Mouse (Mus musculus) midbrain, embryonic 16.5 days (tissue): ENCODE results near the gene Cpeb2. TPM values are rescaled to one million over a fixed set of nuclear protein-coding genes. Genes with fewer than 3 reads are reported as not detected.

ENCODE experiments used
- ATAC-seq: fragments of 200-750 bp; cut with Nextera tagmentation; 2 replicates; pipeline ENCODE4 v1.8.0; 2017; ENCODE audit warnings: moderate TSS enrichment
- H3K27ac ChIP-seq: fragments of 300-500 bp; sonication (generic); 2 replicates; pipeline ENCODE4 v1.5.1; 2014; ENCODE audit warnings: mild to moderate bottlenecking, low read length, mixed read lengths
- H3K27me3 ChIP-seq: fragments of 300-500 bp; sonication (generic); 2 replicates; pipeline ENCODE4 v1.6.1; 2014; ENCODE audit warnings: low read depth, low read length, mixed read lengths; ENCODE audit not compliant: control insufficient read depth, insufficient read depth
- H3K36me3 ChIP-seq: fragments of 300-500 bp; sonication (generic); 2 replicates; pipeline ENCODE4 v1.6.1; 2014; ENCODE audit warnings: mild to moderate bottlenecking, low read length, moderate library complexity, mixed read lengths; ENCODE audit not compliant: control insufficient read depth, insufficient read depth
- H3K4me1 ChIP-seq: fragments of 300-500 bp; sonication (generic); 2 replicates; pipeline ENCODE4 v1.6.1; 2014; ENCODE audit warnings: mild to moderate bottlenecking, low read length, mixed read lengths; ENCODE audit not compliant: control insufficient read depth, insufficient read depth
- H3K4me2 ChIP-seq: fragments of 300-500 bp; sonication (generic); 2 replicates; pipeline ENCODE4 v1.6.1; 2014; ENCODE audit warnings: mild to moderate bottlenecking, low read length, mixed read lengths
- H3K4me3 ChIP-seq: fragments of 300-500 bp; sonication (generic); 2 replicates; pipeline ENCODE4 v1.5.1; 2014; ENCODE audit warnings: low read depth, mild to moderate bottlenecking, low read length, moderate library complexity, mixed read lengths
- H3K9ac ChIP-seq: fragments of 300-500 bp; sonication (generic); 2 replicates; pipeline ENCODE4 v1.6.1; 2014; ENCODE audit warnings: low read depth, low read length, mixed read lengths
- H3K9me3 ChIP-seq: fragments of 300-500 bp; sonication (generic); replicated peaks from 2 replicates; pipeline ENCODE4 v1.6.1; 2014; ENCODE audit warnings: mild to moderate bottlenecking, low read length, mixed read lengths; ENCODE audit not compliant: control insufficient read depth, poor library complexity, severe bottlenecking
- WGBS: fragments of 180-500 bp; shearing (Covaris S2); extraction: QIAGEN DNeasy Blood & Tissue Kit; methylation state at CpG from one replicate; pipeline ENCODE4 v1.1.7; 2014; 5-methylcytosine and 5-hydroxymethylcytosine counted together
- polyA plus RNA-seq: library from polyadenylated mRNA; unstranded; fragments of >200 nt; fragmentation: Nextera tagmentation; extraction: Ambion mirVana; gene quantifications from 2 replicates; pipeline ENCODE4 v1.2.1, GENCODE M21; 2015

Cpeb2 gene
- 15.3 and 15.7 TPM in 2 replicates for polyA plus RNA-seq

DNA sequence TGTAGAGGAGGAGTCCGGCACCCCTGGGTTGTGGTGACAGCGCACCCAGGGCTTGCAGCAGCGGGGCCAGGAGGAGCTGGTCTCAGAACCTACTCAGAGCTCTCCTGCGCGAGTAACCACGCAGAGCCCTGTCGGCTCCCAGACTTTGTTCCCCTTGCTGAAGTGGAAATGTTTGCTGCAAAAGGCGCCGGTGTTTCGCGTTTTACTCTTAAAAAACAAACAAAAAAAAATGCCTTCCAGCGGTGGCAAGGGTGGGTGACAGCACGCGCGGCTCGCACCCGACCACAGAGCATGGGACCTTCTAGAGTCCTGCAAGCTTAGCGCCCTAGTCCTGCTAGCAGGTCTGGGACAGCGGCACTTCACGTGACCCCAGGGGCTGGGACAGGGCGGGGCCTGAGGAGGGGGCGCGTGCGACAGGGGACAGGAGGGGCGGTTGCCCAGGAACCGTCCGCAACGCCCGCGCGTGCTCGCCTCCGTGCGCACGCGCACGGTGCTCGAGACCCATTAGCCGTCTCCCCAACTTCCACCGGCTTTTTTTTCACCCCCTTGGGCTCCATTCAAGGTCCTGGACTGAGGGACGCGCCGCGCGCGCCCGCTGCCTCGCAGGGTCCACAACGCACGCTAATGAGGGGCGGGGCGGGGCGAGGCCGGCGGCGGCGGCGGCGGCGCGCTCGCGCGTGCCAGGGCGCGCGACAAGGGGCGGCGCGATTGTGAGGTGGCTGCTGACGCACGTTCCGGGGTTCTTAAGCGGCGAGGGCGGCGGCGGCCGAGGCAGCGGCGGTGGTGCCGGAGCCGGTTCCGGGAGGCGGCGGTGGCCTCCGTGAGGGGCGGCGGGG is at the start of gene Cpeb2:
TSS of gene Cpeb2 (plus strand) at position 691 of the 836 bp plus-strand sequence.
- H3K4me2 ChIP-seq = peak within 1 kb of the TSS; percentile 87
- H3K27ac ChIP-seq = peak within 1 kb of the TSS; percentile 100
- no peaks in the 10 kb centered on the region for H3K9me3 ChIP-seq
- ATAC-seq = peak; percentile 89
- peak within 1 kb of the TSS; percentile 99 for H3K9ac ChIP-seq
- no peaks in the 10 kb centered on the region for H3K27me3 ChIP-seq
- H3K36me3 ChIP-seq = no peaks in the 10 kb centered on the region
- WGBS = under 1% methylated on average over 88 of the region's 89 CpGs
- H3K4me3 ChIP-seq = peak within 1 kb of the TSS; percentile 99
- peaks cover 3% of the 10 kb centered on the region; the same call in 1 of the 2 replicates for H3K4me1 ChIP-seq

- Histone ChIP-seq H3K36me3 (no peaks in the 10 kb centered on the region), H3K27me3 (no peaks in the 10 kb centered on the region), H3K9me3 (no peaks in the 10 kb centered on the region), H3K27ac (no peak overlapping the region), H3K4me3 (no peak overlapping the region), H3K9ac (no peak overlapping the region), H3K4me2 (no peak overlapping the region), H3K4me1 (no peaks in the 10 kb centered on the region)
- ATAC-seq = no peak
Measured at GRCm38 (mm10) chr5:43183556-43183955, 49.4 kb upstream of the Cpeb2 start.

DNA sequence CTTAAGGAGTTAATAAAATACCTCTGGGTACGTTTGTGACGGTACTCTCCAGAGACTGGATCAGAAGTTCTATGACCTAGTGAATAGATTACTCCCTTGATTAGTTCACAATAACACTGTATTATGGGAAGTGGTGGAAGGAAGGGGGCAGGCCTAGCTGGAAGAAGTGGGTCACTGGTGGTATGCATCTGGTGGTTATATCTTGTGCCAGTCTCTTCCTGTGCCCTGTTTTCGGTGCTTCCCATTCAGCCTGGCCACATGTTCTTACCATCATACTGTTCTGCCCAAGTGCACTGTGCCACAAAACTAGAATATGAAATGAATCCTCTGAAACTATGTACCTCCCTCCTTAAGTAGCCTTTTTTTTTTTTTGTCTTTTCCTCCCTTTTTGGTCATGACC is 48.1 kb upstream of the Cpeb2 start:
- 65% methylated on average over 3 of the region's 3 CpGs for WGBS
- H3K4me3 ChIP-seq = no peak overlapping the region
- H3K9ac ChIP-seq = no peak overlapping the region
- ATAC-seq = no peak
- no peaks in the 10 kb centered on the region for H3K4me1 ChIP-seq
- no peak overlapping the region for H3K27ac ChIP-seq
- no peaks in the 10 kb centered on the region for H3K9me3 ChIP-seq
- H3K4me2 ChIP-seq = no peak overlapping the region
- no peaks in the 10 kb centered on the region for H3K36me3 ChIP-seq
- no peaks in the 10 kb centered on the region for H3K27me3 ChIP-seq

DNA sequence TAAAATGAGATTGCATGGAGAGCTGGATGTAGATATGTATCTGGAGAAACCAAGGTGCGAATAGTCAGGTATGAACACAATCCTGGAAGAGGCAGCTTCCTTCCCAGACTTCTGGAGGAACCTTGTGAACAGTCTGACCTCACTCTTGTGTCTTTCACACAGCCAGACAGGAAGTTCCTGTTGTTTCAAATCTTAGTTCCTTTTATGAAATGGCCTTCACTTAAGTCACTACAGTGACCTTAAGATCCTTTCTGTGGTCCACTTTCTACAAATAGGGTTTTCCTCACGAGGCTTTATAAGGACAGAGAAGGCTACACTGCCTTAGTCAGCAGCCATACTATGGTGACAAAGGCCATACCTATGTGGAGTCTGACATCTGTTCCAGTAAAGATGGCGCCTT is 47.5 kb upstream of the Cpeb2 start:
- Histone ChIP-seq H3K4me3 (no peak overlapping the region), H3K9me3 (no peaks in the 10 kb centered on the region), H3K36me3 (no peaks in the 10 kb centered on the region), H3K27ac (no peak overlapping the region), H3K4me1 (no peaks in the 10 kb centered on the region), H3K4me2 (no peak overlapping the region), H3K9ac (no peak overlapping the region), H3K27me3 (no peaks in the 10 kb centered on the region)
- 86% methylated on average over 3 of the region's 3 CpGs for WGBS
- no peak for ATAC-seq

GRCm38 (mm10) chr5:43200686-43201085 is 32.3 kb upstream of the Cpeb2 start:
- no peaks in the 10 kb centered on the region for H3K27me3 ChIP-seq
- no peak overlapping the region for H3K4me2 ChIP-seq
- no peak overlapping the region for H3K4me3 ChIP-seq
- no peaks in the 10 kb centered on the region for H3K4me1 ChIP-seq
- no peak for ATAC-seq
- peaks cover 4% of the 10 kb centered on the region for H3K9me3 ChIP-seq
- no peak overlapping the region for H3K9ac ChIP-seq
- H3K36me3 ChIP-seq = no peaks in the 10 kb centered on the region
- WGBS = 79% methylated on average over 4 of the region's 4 CpGs
- H3K27ac ChIP-seq = no peak overlapping the region

GRCm38 (mm10) chr5:43206495-43207053 is 26.4 kb upstream of the Cpeb2 start:
- H3K4me3 ChIP-seq = no peak overlapping the region
- 87% methylated on average over 6 of the region's 6 CpGs for WGBS
- H3K9me3 ChIP-seq = peaks cover 4% of the 10 kb centered on the region
- no peaks in the 10 kb centered on the region for H3K27me3 ChIP-seq
- H3K36me3 ChIP-seq = no peaks in the 10 kb centered on the region
- no peak overlapping the region for H3K9ac ChIP-seq
- no peak overlapping the region for H3K4me2 ChIP-seq
- ATAC-seq = no peak
- no peaks in the 10 kb centered on the region for H3K4me1 ChIP-seq
- no peak overlapping the region for H3K27ac ChIP-seq

DNA sequence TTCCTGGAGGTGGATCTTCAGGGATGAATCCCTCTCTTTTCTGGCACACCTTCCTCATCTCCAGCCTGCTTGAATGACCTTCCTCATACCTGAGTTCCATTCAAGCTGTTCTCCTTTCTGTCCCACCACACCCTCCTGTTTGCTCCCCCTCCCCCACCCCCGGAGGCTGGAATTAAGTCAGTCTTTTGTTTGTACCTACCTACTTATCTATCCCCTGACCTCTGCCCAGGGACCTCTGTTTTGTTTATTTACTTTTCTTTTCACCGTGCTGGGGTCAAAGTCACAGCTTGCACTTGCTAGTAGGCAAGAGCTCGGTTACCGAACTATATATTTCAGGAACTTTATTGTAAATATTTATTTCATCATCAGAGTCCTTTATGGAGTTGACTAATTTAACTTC is 15.5 kb upstream of the Cpeb2 start:
- Histone ChIP-seq H3K9me3 (no peaks in the 10 kb centered on the region), H3K27ac (no peak overlapping the region), H3K9ac (no peak overlapping the region), H3K4me2 (no peak overlapping the region), H3K4me3 (no peak overlapping the region), H3K27me3 (no peaks in the 10 kb centered on the region), H3K36me3 (no peaks in the 10 kb centered on the region), H3K4me1 (no peaks in the 10 kb centered on the region)
- no peak for ATAC-seq
- 60% methylated on average over 4 of the region's 4 CpGs for WGBS

DNA sequence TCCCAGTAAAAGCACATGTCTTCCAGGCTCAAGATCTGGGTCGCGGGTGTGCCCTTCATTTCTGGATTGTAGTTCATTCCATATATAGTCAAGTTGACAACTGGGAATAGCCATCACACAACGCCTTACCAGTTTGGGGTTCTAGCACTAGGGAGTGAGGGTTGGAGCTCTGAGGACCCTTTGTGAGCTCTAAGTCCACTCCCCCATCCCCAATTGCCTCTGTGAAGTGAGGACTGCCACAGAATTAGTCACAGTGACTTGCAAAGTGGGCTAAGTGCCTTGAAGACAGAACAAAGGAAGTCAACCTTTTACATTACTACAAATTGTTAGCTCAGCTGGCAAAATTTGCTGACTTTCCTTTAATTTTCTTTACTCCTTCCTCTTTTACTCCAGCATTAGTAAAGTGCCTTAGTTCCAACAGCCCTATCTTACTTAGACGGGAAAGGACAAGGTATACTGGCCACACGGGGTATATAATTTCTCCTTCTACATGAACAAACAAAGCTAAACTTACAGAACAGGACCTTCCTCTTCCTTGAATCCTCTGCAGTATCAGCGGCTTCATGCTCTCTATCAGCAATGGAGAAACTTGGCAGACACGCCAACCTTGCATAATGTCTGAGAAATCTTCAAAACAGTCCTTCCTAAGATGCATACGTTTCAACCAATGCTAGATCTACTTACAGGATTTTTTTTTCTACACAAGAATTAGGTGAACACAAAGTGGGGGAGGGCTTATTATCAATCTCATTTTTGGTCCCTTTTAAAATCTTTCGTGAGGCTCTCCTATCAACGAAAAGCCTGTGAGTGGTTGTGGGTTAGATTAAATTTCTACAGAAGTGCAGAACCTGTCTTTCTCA is 14.8 kb upstream of the Cpeb2 start:
- Histone ChIP-seq H3K4me1 (no peaks in the 10 kb centered on the region), H3K27me3 (no peaks in the 10 kb centered on the region), H3K27ac (0 out of 2 replicates have a peak overlapping the region, but pooled peaks have one; percentile 11), H3K9ac (no peak overlapping the region), H3K36me3 (no peaks in the 10 kb centered on the region), H3K4me3 (no peak overlapping the region), H3K9me3 (no peaks in the 10 kb centered on the region), H3K4me2 (no peak overlapping the region)
- no peak for ATAC-seq
- WGBS = 75% methylated on average over 10 of the region's 10 CpGs

DNA sequence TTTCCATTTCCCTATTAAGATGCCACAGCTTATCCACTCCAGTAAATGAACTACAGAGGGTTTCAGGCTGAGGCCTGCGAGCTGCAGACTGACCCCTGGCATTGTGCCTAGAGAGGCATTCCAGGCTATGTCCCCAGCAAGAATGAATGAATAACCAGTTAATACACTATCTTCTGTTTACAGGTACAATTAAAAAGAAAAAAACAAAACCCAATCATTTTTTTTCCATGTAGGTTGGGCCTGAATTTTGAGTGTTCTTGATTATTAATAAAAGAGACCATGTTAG is 14.2 kb upstream of the Cpeb2 start:
- no peaks in the 10 kb centered on the region for H3K36me3 ChIP-seq
- no peak overlapping the region for H3K4me3 ChIP-seq
- 15% methylated on average over 1 of the region's 1 CpGs for WGBS
- H3K27me3 ChIP-seq = no peaks in the 10 kb centered on the region
- H3K9me3 ChIP-seq = no peaks in the 10 kb centered on the region
- no peak overlapping the region for H3K27ac ChIP-seq
- H3K4me2 ChIP-seq = no peak overlapping the region
- no peak overlapping the region for H3K9ac ChIP-seq
- no peak for ATAC-seq
- H3K4me1 ChIP-seq = no peaks in the 10 kb centered on the region
